Mouse (Mus musculus): Measurements from ENCODE around the gene Zzef1. TPM values are rescaled to one million over a fixed set of nuclear protein-coding genes. Genes with fewer than 3 reads are reported as not detected.

Gene Zzef1
- polyA plus RNA-seq, 1 experiment from 2014 or later = 17.0 TPM

DNA sequence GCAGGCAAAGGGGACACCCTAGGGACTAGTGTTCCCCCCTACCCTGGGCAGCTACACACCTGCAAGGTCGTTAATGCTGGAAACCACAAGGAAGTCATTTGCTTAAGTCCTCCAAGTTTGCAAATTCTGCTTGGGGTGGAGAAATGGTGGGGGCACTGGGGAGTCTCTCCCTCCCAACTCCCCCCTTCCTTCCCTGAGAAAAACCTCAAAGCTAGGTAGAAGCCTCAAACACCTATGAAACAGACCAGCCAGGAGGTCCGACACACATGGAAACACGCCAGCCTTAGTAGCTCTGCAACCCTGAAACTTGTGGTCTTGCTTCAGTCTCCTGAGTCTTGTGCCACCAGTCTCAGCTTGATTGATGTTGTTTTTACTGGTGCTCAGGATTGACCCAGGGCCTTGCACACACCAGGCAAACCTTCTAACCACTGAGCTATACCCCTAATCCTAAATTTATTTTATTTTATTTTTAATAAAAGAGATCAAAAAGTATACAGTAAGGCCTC is 167.8 kb downstream of the Zzef1 start:
- H3K27ac ChIP-seq (ENCODE audit: low read length) = no peak overlapping the region
- no peak overlapping the region for H3K9ac ChIP-seq (replicated peaks; ENCODE audit: low read depth, low read length)
- no peak for ATAC-seq
- H3K4me3 ChIP-seq (replicated peaks; ENCODE audit: low read length) = no peak overlapping the region
- no peak overlapping the region for H3K4me2 ChIP-seq (ENCODE audit: low read length)
- 73% methylated on average over 3 of the region's 3 CpGs for WGBS
- no peaks in the 10 kb centered on the region for H3K9me3 ChIP-seq (ENCODE audit: control insufficient read depth, low read length)
- H3K27me3 ChIP-seq (replicated peaks; ENCODE audit: control insufficient read depth, insufficient read depth, low read length) = peaks cover 36% of the 10 kb centered on the region
- H3K4me1 ChIP-seq (replicated peaks; ENCODE audit: control insufficient read depth, insufficient read depth, low read length) = peaks cover 5% of the 10 kb centered on the region; the same call in 1 of the 2 replicates
- no peaks in the 10 kb centered on the region for H3K36me3 ChIP-seq (ENCODE audit: control insufficient read depth, insufficient read depth)

- Histone ChIP-seq H3K9me3 (ENCODE audit: control insufficient read depth, low read length) (no peaks in the 10 kb centered on the region), H3K4me3 (replicated peaks; ENCODE audit: low read length) (no peak overlapping the region), H3K4me2 (ENCODE audit: low read length) (no peak overlapping the region), H3K4me1 (replicated peaks; ENCODE audit: control insufficient read depth, insufficient read depth, low read length) (no peaks in the 10 kb centered on the region), H3K36me3 (ENCODE audit: control insufficient read depth, insufficient read depth) (no peaks in the 10 kb centered on the region), H3K27me3 (replicated peaks; ENCODE audit: control insufficient read depth, insufficient read depth, low read length) (no peaks in the 10 kb centered on the region), H3K9ac (replicated peaks; ENCODE audit: low read depth, low read length) (no peak overlapping the region), H3K27ac (ENCODE audit: low read length) (no peak overlapping the region)
- 84% methylated on average over 13 of the region's 13 CpGs for WGBS
- ATAC-seq = no peak
Measured at GRCm38 (mm10) chr11:72974995-72975503, 179.0 kb downstream of the Zzef1 start.

Small RNA genes lying within 50 kb of the gene (microRNA-seq; reads per million reads assigned to microRNA genes)
- gene Gm44467 = not detected

Other genes with a start within 250 kb of the Zzef1 start
- gene Spns3, start 245.7 kb upstream of the Zzef1 start, polyA plus RNA-seq (2015; fragmentation: Nextera tagmentation; extraction: Ambion mirVana) = not detected in 2 replicates
- gene Ube2g1, start 188.9 kb upstream of the Zzef1 start, polyA plus RNA-seq (2015; fragmentation: Nextera tagmentation; extraction: Ambion mirVana) = 112 and 117 TPM in 2 replicates
- gene Ankfy1, start 106.2 kb upstream of the Zzef1 start, polyA plus RNA-seq (2015; fragmentation: Nextera tagmentation; extraction: Ambion mirVana) = 32.6 and 34.8 TPM in 2 replicates
- 7.6 and 7.8 TPM in 2 replicates for gene Cyb5d2, start 84 bp upstream of the Zzef1 start, polyA plus RNA-seq (2015; fragmentation: Nextera tagmentation; extraction: Ambion mirVana)
- gene Atp2a3, start 164.9 kb downstream of the Zzef1 start, polyA plus RNA-seq (2015; fragmentation: Nextera tagmentation; extraction: Ambion mirVana) = 0.94 and 0.96 TPM in 2 replicates
- gene P2rx1, start 202.9 kb downstream of the Zzef1 start, polyA plus RNA-seq (2015; fragmentation: Nextera tagmentation; extraction: Ambion mirVana) = 0.26 and 0.42 TPM in 2 replicates
- 22.5 and 27.7 TPM in 2 replicates for gene Camkk1, start 222.8 kb downstream of the Zzef1 start, polyA plus RNA-seq (2015; fragmentation: Nextera tagmentation; extraction: Ambion mirVana)